Mouse (Mus musculus): ENCODE measurements around the gene Ugt1a8.
"Not testable (repeated sequence)": the region's sequence is repeated elsewhere in the genome, so short reads cannot be mapped to it uniquely, and the experiment has no call there.

Ugt1a8 gene

GRCm38 (mm10) chr1:88104667-88105430 lies 17.2 kb downstream of the Ugt1a8 start:
- Histone ChIP-seq H3K9me3 (ENCODE audit: low read length) (no peaks in the 10 kb centered on the region), H3K4me1 (replicated peaks; ENCODE audit: low read depth, low read length) (no peaks in the 10 kb centered on the region), H3K36me3 (ENCODE audit: insufficient read depth, low read length) (no peaks in the 10 kb centered on the region), H3K4me3 (replicated peaks; ENCODE audit: low read length) (no peak overlapping the region), H3K27me3 (ENCODE audit: insufficient read depth, low read length) (no peaks in the 10 kb centered on the region)
- TF ChIP-seq CTCF (conservative IDR thresholded peaks at IDR 0.05; ENCODE audit: low read length) (no peak), POU5F1 (IDR thresholded peaks at IDR 0.05; ENCODE audit: borderline replicate concordance, low read length) (no peak), NANOG (IDR thresholded peaks at IDR 0.05; ENCODE audit: borderline replicate concordance, low read length) (no peak)

DNA sequence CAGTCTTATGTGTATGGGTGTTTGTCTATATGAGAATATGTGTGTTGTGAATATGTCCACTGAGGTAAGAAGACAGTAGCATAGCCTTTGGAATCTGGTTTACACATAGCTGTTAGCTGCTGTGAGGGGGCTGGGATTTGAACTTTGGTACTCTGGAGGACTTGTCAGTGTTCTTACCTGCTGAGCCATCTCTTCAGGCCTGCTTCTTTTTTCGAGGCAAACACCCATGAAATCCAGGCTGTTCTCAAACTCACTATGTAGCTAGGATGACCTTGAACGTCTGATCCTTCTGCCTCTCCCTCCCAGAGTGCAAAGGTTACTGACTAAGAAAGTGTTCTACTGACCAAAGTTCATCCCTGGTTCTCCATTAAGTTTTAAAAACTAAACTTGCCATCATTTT lies 18.0 kb downstream of the Ugt1a8 start:
- H3K9me3 ChIP-seq (ENCODE audit: low read length) = no peaks in the 10 kb centered on the region
- H3K4me1 ChIP-seq (replicated peaks; ENCODE audit: low read depth, low read length) = no peaks in the 10 kb centered on the region
- TF ChIP-seq POU5F1 (IDR thresholded peaks at IDR 0.05; ENCODE audit: borderline replicate concordance, low read length) (no peak), CTCF (conservative IDR thresholded peaks at IDR 0.05; ENCODE audit: low read length) (no peak), NANOG (IDR thresholded peaks at IDR 0.05; ENCODE audit: borderline replicate concordance, low read length) (no peak)
- H3K4me3 ChIP-seq (replicated peaks; ENCODE audit: low read length) = no peak overlapping the region
- no peaks in the 10 kb centered on the region for H3K36me3 ChIP-seq (ENCODE audit: insufficient read depth, low read length)
- H3K27me3 ChIP-seq (ENCODE audit: insufficient read depth, low read length) = no peaks in the 10 kb centered on the region

GRCm38 (mm10) chr1:88109027-88109557 lies 21.5 kb downstream of the Ugt1a8 start:
- not testable (repeated sequence) for H3K4me1 ChIP-seq (replicated peaks; ENCODE audit: low read depth, low read length); H3K9me3 ChIP-seq (ENCODE audit: low read length); H3K36me3 ChIP-seq (ENCODE audit: insufficient read depth, low read length); H3K4me3 ChIP-seq (replicated peaks; ENCODE audit: low read length); H3K27me3 ChIP-seq (ENCODE audit: insufficient read depth, low read length)

DNA sequence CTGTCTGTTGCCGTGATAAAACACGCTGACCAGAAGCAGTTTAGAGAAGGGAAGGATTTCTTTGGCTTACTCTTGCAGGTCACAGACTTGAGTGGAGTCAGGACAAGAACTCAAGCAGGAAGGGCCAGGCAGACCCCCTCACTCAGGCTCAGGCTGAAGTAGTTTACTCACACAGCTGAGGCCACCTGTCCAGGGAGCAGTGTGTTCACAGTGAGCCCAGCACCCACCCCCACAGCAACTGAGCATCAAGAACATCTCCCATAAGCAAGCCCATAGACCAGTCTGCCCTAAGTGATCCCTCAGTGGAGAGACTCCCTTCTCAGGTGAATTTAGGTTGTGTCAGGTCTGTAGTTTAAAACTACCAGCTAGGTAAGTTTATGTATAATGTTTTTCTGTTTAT lies 22.0 kb downstream of the Ugt1a8 start:
- not testable (repeated sequence) for H3K9me3 ChIP-seq (ENCODE audit: low read length); H3K4me1 ChIP-seq (replicated peaks; ENCODE audit: low read depth, low read length); H3K4me3 ChIP-seq (replicated peaks; ENCODE audit: low read length); H3K36me3 ChIP-seq (ENCODE audit: insufficient read depth, low read length); H3K27me3 ChIP-seq (ENCODE audit: insufficient read depth, low read length)

- not testable (repeated sequence) for H3K9me3 ChIP-seq (ENCODE audit: low read length); H3K4me1 ChIP-seq (replicated peaks; ENCODE audit: low read depth, low read length); H3K36me3 ChIP-seq (ENCODE audit: insufficient read depth, low read length); H3K27me3 ChIP-seq (ENCODE audit: insufficient read depth, low read length); H3K4me3 ChIP-seq (replicated peaks; ENCODE audit: low read length)
Measured at GRCm38 (mm10) chr1:88112769-88113168, 25.2 kb downstream of the Ugt1a8 start.

DNA sequence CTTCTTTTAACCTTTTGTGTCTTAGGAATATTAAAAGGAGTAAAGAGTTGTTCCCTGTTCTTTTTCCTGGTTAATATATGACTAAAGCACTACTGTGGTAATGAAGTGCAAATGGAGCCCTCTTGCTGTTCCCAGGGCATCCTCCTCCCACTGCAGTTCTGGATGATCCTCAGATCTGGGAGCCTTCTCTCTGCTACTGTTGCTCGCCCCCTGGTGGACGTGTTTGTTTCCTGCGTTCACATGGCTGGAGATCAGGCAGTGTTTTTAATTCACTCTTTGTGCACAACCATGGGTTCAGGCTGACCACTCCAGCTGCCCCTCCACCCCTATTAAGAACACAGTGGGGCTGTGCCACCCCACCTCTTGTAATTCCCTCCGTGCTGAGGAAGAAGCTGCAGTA lies 32.9 kb downstream of the Ugt1a8 start:
- not testable (repeated sequence) for H3K9me3 ChIP-seq (ENCODE audit: low read length); H3K27me3 ChIP-seq (ENCODE audit: insufficient read depth, low read length); H3K4me1 ChIP-seq (replicated peaks; ENCODE audit: low read depth, low read length); H3K36me3 ChIP-seq (ENCODE audit: insufficient read depth, low read length); H3K4me3 ChIP-seq (replicated peaks; ENCODE audit: low read length)

GRCm38 (mm10) chr1:88121521-88121920 lies 33.9 kb downstream of the Ugt1a8 start:
- not testable (repeated sequence) for H3K36me3 ChIP-seq (ENCODE audit: insufficient read depth, low read length); H3K9me3 ChIP-seq (ENCODE audit: low read length); H3K27me3 ChIP-seq (ENCODE audit: insufficient read depth, low read length); H3K4me3 ChIP-seq (replicated peaks; ENCODE audit: low read length); H3K4me1 ChIP-seq (replicated peaks; ENCODE audit: low read depth, low read length)

DNA sequence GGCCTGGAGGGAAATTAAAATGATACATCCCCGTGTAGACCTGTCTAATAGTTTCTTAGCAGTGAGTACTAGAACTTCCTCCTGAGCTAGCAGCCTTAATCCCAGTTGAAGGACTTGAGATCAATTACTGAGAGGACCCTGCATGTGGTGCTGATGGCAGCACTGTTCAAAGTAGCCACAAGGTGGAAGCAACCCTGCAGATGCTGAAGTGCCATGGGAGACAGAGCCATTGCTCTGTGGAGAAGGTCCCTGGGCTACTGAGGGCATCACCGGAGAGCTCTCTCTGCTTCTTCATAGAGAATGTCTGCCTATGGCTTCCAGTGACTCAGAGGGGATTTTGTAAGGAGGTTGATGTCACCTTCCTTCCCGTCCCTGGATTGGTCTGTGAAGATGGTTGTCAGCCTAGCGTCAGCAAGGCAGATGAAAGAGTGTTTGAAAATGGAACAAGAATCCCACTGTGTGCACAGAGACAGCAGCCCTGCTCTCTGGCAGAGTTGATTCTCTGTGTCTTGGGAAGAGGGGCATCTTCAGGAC lies 38.3 kb downstream of the Ugt1a8 start:
- not testable (repeated sequence) for H3K27me3 ChIP-seq (ENCODE audit: insufficient read depth, low read length); H3K36me3 ChIP-seq (ENCODE audit: insufficient read depth, low read length); H3K4me3 ChIP-seq (replicated peaks; ENCODE audit: low read length); H3K4me1 ChIP-seq (replicated peaks; ENCODE audit: low read depth, low read length); H3K9me3 ChIP-seq (ENCODE audit: low read length)

GRCm38 (mm10) chr1:88129091-88129490 lies 41.5 kb downstream of the Ugt1a8 start:
- not testable (repeated sequence) for H3K27me3 ChIP-seq (ENCODE audit: insufficient read depth, low read length); H3K4me3 ChIP-seq (replicated peaks; ENCODE audit: low read length); H3K36me3 ChIP-seq (ENCODE audit: insufficient read depth, low read length); H3K4me1 ChIP-seq (replicated peaks; ENCODE audit: low read depth, low read length); H3K9me3 ChIP-seq (ENCODE audit: low read length)

DNA sequence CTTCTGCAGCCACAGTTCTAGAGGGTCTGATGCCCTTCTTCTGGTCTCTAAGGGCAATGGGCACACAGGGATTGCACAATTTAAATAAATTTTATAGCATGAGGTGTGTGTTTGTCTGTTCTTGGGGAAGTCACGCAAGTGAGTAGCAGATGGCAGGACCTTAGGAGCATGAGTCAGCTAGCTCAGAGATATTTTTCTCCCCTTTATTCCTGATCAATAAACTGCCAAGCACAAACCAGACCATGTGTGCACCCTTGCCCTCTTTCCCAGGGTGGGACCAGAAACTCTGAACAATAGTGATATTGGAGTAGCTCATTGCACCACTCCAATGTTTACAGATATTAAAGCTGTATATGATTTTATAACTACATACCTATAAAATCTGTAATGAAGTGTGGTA lies 42.6 kb downstream of the Ugt1a8 start:
- not testable (repeated sequence) for H3K4me3 ChIP-seq (replicated peaks; ENCODE audit: low read length); H3K9me3 ChIP-seq (ENCODE audit: low read length); H3K36me3 ChIP-seq (ENCODE audit: insufficient read depth, low read length); H3K4me1 ChIP-seq (replicated peaks; ENCODE audit: low read depth, low read length); H3K27me3 ChIP-seq (ENCODE audit: insufficient read depth, low read length)
